Mouse (Mus musculus): Measurements from ENCODE around the gene Ints1.

Gene Ints1

GRCm38 (mm10) chr5:139775216-139775926 is at the start of gene Ints1:
Ints1 (minus strand) TSS chr5:139775674.
- peak; percentile 94 for DNase-seq

DNA sequence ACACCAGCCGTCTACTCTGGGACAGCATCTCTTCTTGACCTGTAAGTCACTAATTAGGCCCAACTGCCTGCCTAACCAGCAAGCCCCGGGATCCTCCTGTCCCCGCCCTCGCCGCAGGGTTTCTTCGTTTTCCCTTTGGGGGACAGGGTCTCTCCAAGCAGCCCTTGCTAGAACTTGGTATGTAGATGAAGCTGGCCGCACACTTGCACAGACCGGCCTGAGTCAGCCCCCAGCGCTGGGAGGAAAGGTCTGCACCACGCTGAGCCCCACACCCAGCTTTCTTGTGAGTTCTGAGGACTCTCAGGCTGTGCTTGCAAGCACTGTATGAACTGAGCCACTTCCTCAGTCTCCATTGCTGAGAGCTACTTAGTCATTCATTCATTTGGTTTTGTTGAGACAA is 49.1 kb upstream of the Ints1 start:
- DNase-seq, result no peak

DNA sequence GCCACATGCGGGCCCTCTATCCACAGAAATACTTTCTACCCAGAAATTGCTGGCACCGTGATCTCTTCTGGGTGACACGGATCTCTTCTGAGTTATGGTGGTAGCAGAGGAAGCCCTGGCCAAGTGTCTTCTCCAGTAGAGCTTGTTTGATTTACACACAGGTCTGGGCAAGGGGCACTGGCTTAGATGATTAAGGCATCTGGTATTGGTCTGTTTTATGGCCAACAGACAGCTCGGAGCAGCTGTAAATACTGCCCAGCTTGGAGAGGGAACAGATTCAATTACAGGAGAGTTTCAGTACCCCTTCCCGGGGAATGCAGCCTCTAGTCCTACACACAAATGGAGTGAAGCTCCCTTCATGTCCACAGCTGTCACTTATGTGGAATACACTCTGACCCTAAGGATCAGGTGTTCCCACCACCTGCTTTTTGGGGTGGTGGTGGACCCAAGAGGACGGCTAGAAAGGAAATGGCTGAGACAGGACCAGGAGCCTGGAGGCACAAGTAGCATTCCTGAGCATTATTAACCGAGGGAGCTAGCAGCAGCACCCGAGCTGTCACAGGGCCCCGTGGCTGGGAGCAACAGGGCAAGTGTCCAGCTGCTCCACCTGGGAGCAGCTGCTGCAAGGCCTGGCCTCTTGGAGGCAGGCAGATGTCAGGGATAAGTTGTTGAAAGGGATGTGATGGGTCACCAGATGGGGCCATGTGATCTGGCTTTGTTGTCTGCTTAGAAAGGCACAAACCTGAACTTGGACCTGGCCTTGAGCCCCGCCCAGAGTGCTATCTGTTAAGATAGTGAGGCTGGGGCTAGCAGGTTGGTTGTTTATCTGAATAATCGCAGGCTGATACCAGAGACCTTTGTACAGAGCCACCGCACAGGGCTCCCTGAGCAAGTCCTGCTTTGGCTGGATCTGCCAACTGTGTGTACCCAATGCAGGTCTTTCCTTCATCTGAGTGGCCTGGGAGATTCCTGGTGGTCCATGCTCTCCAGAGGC is 46.3 kb upstream of the Ints1 start:
- DNase-seq, result no peak

DNA sequence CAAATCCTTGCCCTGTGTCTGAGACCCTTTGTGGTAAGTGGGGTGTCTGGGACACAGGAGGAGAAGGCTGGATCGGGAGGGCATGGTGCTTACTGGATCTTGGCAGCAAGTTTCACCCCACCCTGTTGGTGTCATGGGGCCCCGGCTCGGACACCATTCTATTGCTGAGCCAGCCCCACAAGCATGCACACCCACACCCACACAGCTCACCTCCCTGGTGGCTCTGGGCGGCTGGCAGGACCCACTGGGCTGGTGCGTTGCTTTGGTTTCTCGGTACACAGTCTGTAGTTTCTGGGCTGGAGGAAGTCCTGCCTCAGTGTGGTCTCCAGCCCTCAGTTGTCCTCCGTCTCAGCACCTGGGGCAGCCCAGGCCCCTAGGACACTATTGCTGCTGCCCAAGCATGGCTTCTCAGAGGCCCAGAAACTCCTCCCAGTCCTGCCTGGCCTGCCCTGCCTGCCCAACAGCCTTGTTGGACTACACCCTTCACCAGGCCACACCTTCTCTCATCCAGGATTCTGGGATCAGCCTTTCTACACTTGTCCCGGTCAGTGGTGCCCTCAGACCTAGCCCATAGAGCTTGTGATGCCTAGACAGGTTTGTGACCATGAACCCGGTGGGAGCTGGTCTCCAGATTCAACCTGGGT is 44.2 kb upstream of the Ints1 start, which contains the start of gene Tmem184a:
Tmem184a (minus strand) TSS at position 380 of the 644 bp plus-strand sequence.
- DNase-seq, result no peak

DNA sequence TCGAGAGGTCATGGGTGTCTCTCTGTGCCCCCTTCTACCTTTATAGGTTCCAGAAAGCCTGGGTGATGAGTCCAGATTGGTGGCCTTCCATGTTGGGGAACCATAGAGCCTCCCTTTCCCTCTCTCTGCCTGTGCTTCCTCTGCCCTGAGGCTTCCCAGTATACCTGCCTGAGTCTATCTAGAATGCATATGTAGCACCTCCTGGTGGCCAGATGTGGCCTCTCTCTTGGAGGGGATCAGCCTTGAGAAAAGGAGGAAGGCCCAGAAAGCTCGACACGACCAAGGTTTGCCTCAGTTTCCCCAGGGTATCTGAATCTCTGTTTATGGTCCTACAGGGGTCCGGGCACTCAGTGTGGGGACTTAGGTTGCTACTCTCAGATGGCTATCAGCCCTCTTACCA is 43.3 kb upstream of the Ints1 start:
- no peak for DNase-seq

DNA sequence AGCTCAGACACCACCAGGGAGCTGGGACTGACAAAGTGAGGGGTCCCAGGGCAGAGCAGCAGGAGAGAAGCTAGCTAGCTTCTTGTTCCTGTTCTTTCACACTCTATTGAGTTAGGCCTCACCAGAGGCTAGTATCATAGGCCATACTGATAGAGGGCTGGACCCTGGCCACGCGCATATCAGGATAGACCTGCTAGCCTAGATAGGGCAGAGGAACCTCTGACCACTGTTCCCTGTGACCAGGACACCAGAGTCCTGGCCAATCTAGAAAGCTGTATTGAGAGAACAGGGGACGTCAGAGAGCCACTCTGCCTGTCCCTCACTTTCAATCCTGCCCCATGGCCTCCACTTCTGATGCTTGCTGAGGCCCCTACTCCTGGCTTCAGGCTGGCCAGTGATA is 42.6 kb upstream of the Ints1 start:
- DNase-seq, result no peak

GRCm38 (mm10) chr5:139817292-139817691 is 41.8 kb upstream of the Ints1 start:
- no peak for DNase-seq

DNA sequence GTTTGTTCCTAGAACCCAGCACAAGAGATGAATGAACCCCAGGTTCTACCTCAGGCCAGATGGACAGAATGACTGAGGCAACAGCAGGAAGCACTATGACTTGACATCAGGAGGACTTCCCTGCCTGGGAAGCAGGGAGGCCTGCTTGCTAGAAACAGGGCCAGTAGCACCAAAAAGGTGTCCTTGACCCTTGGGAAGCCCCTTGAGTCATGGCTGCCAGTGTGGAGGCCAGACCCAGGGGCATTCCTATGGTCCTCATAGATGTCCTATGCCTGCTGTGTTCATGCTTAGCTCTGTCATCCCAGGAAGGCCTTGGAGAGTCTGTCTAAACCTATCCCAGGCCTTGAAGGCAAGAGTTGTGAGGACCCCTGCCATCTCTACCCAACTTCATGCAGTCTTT is 41.0 kb upstream of the Ints1 start:
- no peak for DNase-seq

- no peak for DNase-seq
Observed at GRCm38 (mm10) chr5:139815964-139816363, 40.5 kb upstream of the Ints1 start.

DNA sequence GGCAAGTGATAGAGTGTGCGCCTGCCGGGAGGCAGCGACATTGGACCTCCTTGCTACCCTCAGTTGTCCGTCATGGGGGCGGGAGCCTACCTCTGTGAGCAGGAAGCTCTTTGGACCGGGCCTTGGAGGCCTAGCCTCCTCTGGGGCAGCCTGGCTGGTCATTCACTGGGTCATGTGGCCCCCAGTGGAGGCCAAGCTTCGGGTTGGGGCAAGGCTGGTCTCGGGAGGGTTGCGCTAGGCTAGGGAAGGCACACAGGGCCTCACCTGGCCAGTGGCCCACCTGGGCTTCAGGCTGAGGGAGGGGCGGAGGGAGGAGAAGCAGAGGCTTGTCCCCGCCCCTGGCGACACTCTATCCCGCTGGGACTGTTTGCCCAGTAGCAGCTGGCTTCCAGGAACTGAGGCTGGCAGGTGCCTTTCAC is 38.5 kb upstream of the Ints1 start:
- no peak for DNase-seq

- DNase-seq, result no peak
Observed at GRCm38 (mm10) chr5:139813126-139813490, 37.6 kb upstream of the Ints1 start.

GRCm38 (mm10) chr5:139812398-139813125 is 37.1 kb upstream of the Ints1 start:
- DNase-seq, result no peak

GRCm38 (mm10) chr5:139811677-139812397 is 36.4 kb upstream of the Ints1 start:
- DNase-seq, result no peak

DNA sequence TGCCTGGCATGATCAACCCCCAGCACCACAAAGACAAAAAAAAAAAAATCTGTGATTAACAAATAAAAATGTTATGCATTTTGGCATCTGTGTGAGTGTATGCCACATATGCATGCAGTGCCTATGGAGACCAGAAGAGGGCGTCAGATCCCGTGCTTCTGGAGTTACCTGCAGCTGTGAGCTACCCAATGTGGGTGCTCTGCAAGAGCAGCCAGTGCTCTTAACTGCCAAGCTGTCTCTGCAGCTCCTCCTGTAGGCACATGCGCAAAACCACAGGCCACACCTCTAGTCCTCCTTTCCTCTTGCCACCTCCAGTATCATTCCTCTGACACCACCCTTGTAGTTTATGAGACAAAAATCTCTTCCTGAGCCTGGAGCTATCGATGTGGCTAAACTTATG is 33.9 kb upstream of the Ints1 start:
- DNase-seq, result no peak

DNA sequence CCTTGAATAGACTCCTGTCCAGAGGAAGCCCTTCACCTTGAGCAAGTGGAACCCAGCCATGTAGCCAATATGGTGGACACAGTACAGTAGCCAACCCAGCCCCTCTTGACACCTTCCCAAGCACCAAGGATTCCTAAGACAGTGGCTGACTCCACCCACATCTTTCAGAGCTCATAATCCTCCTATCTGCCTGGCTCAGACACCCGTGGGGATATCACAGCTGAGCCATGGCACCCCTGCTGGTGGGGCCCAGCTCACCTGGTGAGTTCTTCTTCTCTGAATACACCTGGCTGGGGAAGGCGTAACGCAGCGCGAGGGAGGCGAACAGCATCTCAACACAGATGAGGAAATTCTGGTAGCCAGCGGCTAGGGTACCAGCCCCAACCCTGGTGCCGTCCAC is 30.4 kb upstream of the Ints1 start:
- no peak for DNase-seq

DNA sequence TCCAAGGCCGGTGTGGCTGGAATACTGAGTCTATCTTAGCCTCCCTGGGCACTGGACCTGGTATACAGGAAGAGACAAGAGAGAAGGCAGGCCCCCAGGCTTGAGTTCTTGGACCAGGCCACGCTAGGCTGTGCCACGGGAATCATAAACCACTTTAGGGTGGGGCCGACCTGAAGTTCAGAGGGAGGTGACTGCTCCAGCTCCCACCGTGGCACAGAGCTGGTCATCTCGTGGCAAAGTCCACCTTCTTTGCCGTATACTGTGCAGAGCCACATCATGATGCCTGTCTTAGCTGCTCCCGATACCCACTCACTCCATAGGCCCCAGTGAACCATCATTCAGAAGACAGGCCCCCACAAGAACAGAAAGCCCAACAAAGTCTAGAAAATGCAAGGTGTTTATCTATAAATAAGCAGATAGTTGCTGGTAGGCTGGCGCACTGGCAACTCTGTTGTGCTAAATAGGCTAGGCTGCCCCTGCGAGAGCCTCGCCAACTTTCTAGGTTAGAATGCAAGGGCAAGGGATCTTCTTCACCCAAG is 29.2 kb upstream of the Ints1 start:
- no peak for DNase-seq

- no peak for DNase-seq
Observed at GRCm38 (mm10) chr5:139804107-139804551, 28.7 kb upstream of the Ints1 start.

GRCm38 (mm10) chr5:139803601-139804102 is 28.2 kb upstream of the Ints1 start:
- no peak for DNase-seq

DNA sequence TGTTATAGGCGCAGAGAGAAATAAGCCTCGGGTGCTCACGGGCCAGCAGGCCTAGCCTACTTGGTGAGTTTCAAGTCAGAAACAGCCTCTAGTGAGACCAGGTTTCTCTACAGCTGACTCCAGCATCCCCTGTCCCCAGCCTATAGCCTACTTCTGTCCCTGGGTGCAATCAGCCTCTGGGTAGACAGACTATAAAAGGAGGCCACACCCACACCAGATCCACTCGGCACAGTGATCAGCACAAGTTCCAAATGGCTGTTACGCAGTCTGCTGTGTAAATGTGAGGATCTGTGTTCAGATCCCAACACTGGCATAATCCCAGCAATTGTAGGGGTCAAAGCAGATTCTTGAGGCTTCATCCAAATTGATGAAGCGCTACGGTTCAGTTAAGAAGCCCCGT is 27.7 kb upstream of the Ints1 start:
- DNase-seq, result no peak

DNA sequence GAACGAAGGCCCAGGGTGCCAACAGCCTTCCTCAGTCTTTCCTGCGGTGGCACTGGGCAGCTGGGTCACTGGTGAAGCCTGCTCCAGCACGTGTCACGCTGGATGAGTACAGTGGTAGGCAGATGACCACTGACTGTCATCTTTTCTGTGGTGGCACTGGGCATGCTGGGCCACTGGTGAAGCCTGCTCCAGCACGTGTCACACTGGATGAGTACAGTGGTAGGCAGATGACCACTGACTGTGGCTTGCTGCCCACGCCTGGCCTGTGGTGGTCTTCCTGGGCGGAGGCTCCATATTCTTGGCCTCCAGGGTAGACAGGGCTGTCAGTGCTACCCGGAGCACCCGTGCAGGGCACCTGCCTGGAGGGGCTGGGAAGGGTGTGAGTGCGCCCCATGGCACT is 26.4 kb upstream of the Ints1 start:
- no peak for DNase-seq

GRCm38 (mm10) chr5:139801231-139801630 is 25.8 kb upstream of the Ints1 start:
- DNase-seq, result no peak
